Mouse (Mus musculus): ENCODE measurements around the gene Il17ra.

Il17ra gene

GRCm38 (mm10) chr6:120508645-120509044, 45.6 kb downstream of the Il17ra start:
- peak; percentile 22 for DNase-seq (ENCODE audit: low read depth, low spot score)

GRCm38 (mm10) chr6:120509975-120510374, 46.9 kb downstream of the Il17ra start:
- no peak for DNase-seq (ENCODE audit: low read depth, low spot score)

GRCm38 (mm10) chr6:120510425-120510824, 47.4 kb downstream of the Il17ra start:
- DNase-seq (ENCODE audit: low read depth, low spot score), result no peak

GRCm38 (mm10) chr6:120511212-120511611, 48.2 kb downstream of the Il17ra start:
- DNase-seq (ENCODE audit: low read depth, low spot score), result peak; percentile 59

- DNase-seq (ENCODE audit: low read depth, low spot score), result no peak
Measured at GRCm38 (mm10) chr6:120516422-120516821, 53.4 kb downstream of the Il17ra start.

GRCm38 (mm10) chr6:120516879-120517278, 53.8 kb downstream of the Il17ra start:
- DNase-seq (ENCODE audit: low read depth, low spot score), result no peak

GRCm38 (mm10) chr6:120517311-120517710, 54.3 kb downstream of the Il17ra start:
- DNase-seq (ENCODE audit: low read depth, low spot score), result no peak

- no peak for DNase-seq (ENCODE audit: low read depth, low spot score)
Measured at GRCm38 (mm10) chr6:120519647-120520046, 56.6 kb downstream of the Il17ra start.

GRCm38 (mm10) chr6:120524796-120525195, 61.7 kb downstream of the Il17ra start:
- no peak for DNase-seq (ENCODE audit: low read depth, low spot score)

- DNase-seq (ENCODE audit: low read depth, low spot score), result no peak
Measured at GRCm38 (mm10) chr6:120529123-120529522, 66.1 kb downstream of the Il17ra start.

GRCm38 (mm10) chr6:120531020-120531965, 68.2 kb downstream of the Il17ra start, which contains the start of gene Hdhd5:
TSS of gene Hdhd5 (minus strand) at chr6:120531319.
- peak; percentile 94 for DNase-seq (ENCODE audit: low read depth, low spot score)

GRCm38 (mm10) chr6:120532594-120532993, 69.5 kb downstream of the Il17ra start:
- DNase-seq (ENCODE audit: low read depth, low spot score), result no peak

- peak; percentile 53 for DNase-seq (ENCODE audit: low read depth, low spot score)
Measured at GRCm38 (mm10) chr6:120536337-120536736, 73.3 kb downstream of the Il17ra start.
